Mouse (Mus musculus) left cerebral cortex, adult 18-20 months (tissue): ENCODE data around the gene Mtm1. TPM values are rescaled to one million over a fixed set of nuclear protein-coding genes. Genes with fewer than 3 reads are reported as not detected.
"Not testable (repeated sequence)": the region's sequence is repeated elsewhere in the genome, so short reads cannot be mapped to it uniquely, and the experiment has no call there.

Source experiments
- DNase-seq, 2 experiments: peaks; one replicate each; pipeline ENCODE4 v3.0.0; 2021 to 2022; ENCODE audit warnings: low spot score in 2 of 2, mixed read lengths in 1 of 2
- total RNA-seq, 2 experiments: library from RNA; stranded (reverse); gene quantifications; 2 replicates each; pipeline ENCODE4 v1.2.3; 2021

Gene Mtm1
- total RNA-seq, 2 experiments from 2014 or later = 6.6 to 6.7 TPM

DNA sequence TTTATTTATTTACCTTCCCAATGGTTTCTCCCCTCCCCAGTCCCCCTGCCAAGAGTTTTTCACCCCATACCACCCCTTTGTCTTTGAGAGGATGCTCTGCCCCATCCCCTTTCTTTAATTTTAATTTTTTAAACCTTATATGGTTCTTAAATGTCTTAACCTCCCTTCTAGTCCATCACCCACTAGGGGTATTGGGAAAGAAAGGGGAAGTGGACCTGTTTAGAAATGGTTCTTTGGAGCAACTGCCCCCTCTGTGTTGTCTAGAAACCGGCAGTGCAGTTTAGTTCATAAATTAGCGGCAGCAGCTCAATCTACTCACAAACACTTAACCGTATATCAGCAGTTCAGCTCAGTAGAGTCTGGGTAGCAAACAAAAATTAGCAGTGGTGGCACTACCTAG is 63.6 kb downstream of the Mtm1 start:
- no peak for DNase-seq

DNA sequence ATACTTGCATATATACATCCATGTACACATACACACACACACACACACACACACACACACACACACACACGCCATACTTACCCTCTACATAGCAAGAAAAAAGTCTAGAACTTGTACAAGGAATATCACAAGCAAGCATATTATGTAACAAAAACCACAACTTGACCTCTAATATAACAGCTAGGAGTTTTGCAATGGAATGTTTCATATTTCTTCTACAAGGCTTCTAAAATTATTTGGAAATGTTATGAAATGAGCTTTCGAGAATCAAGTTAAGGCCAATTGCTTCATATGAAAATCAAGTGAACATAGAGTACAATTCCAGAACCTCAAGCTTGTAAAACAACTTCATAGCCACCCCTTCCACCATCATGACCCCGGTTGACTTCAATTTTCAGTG is 74.9 kb downstream of the Mtm1 start:
- no peak for DNase-seq

DNA sequence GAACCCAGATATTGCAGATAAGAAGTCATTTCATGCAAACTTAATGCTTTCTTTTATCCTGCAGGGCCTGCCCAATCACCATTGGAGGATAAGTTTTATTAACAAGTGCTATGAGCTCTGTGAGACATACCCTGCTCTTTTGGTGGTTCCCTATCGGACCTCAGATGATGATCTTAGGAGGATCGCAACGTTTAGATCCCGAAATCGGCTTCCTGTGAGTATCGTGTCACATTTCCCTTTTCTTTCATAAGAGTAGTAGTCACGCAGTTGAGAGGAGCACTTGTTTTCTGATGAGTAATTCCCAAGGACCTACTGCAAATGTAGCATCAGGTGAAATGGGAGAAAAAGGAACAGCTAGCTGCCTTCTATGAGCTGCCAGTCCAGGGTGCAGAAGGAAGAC is 76.5 kb downstream of the Mtm1 start:
- no peak for DNase-seq

GRCm38 (mm10) chrX:71294191-71294590 is 83.6 kb downstream of the Mtm1 start:
- DNase-seq = no peak

- DNase-seq = no peak
Measured at GRCm38 (mm10) chrX:71296005-71296404, 85.4 kb downstream of the Mtm1 start.

GRCm38 (mm10) chrX:71302148-71302547 is 91.6 kb downstream of the Mtm1 start:
- DNase-seq = no peak

- peak; percentile 41 to 42 for DNase-seq
Measured at GRCm38 (mm10) chrX:71311229-71311628, 100.7 kb downstream of the Mtm1 start.

DNA sequence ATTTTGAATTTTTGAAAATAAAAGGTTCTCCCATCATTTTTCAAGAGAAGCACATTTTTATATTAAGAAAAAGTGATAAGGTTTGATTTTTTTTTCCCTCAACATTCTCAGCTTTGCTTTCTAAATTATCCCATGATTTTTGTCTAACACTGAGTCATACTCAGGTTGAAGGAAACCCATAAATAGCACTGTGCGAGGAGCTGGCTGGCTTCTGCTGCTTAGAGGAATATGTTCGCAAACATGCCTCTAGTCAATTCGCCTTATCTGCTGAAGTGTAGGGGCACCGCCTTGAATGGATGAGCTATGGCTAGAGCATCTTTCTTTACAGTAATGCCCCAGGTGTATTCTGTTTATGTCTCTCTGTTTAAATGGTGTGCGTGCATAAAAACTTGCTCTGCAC is 103.8 kb downstream of the Mtm1 start:
- DNase-seq = no peak

DNA sequence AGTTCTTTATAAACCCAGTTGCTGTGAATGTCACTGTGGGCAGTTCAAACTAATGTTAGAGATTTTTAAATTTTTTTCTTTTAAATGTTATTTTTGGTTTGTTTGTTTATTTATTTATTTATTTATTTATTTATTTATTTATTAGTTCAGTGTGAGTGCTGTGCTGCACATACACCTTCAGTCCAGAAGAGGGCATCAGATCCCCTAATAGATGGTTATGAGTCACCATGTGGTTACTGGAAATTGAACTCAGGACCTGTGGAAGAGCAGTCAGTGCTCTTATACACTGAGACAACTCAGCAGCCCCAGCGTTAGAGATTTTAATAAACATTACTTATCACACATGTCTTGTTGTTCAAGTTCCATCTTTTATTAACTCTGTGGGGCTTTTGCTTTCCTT is 141.5 kb downstream of the Mtm1 start:
- no peak for DNase-seq

GRCm38 (mm10) chrX:71355331-71355730 is 144.8 kb downstream of the Mtm1 start:
- DNase-seq = no peak

- not testable (repeated sequence) for DNase-seq
Measured at GRCm38 (mm10) chrX:71361793-71362192, 151.2 kb downstream of the Mtm1 start.

GRCm38 (mm10) chrX:71364062-71364461 is 153.5 kb downstream of the Mtm1 start:
- DNase-seq = peak; percentile 29

- DNase-seq = peak; percentile 67 to 72
Measured at GRCm38 (mm10) chrX:71364554-71364991, 154.0 kb downstream of the Mtm1 start, which contains the start of gene Mtmr1. Mtmr1 (plus strand) TSS chrX:71364760.

DNA sequence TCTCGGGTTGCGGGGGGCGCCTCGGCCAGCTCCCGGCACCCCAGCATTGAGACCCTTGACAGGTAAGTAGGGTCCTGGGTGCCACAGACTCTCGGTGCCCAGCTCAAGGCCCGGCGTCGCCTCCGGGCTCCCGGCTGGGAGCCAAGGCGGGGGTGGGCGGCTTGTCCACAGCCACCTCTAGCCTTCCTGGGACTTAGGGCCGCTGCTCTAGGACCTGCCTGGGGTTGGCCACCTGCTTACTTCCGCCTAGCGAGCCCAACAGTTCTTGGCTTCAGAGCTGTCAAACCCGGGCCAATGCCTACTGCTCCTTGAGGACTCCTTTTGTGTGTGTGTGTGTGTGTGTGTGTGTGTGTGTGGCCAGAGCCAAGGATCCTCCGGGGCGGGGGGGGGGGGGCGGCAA is 154.4 kb downstream of the Mtm1 start:
- DNase-seq = peak; percentile 6 to 18

Other genes starting within 250 kb of the Mtm1 start
- 10 to 100 TPM; 30.0 to 40.4 TPM for gene Mamld1, start 160.5 kb upstream of the Mtm1 start, total RNA-seq
- 10 to 100 TPM; 42.7 to 47.5 TPM for gene Mtmr1, start 154.0 kb downstream of the Mtm1 start, total RNA-seq